Mouse (Mus musculus): Measurements from ENCODE around the gene D930020B18Rik.

DNA sequence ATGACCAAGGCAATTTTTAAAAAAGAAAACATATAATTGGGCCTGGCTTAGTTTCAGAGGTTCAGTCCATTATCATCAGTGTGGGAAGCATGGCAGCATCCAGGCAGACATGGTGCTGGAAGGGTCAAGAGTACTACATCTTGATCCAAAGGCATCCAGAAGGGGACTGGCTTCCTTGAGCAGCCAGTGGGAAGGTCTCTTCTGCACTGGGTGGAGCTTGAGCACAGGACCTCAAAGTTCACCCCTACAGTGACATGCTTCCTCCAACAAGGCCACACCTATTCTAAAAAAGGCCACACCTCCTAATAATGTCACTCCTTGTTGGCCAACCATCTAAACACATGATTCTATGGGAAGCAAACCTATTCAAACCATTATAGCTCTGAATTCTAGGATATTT, 75.5 kb downstream of the D930020B18Rik start:
- no peak for TF ChIP-seq POLR2A (IDR thresholded peaks at IDR 0.05; ENCODE audit: low read depth, low read length)
- no peak for TF ChIP-seq ZC3H11A (IDR thresholded peaks at IDR 0.05; ENCODE audit: low read depth, low read length)
- TF ChIP-seq RAD21 (IDR thresholded peaks at IDR 0.05; ENCODE audit: low read depth, low read length) = no peak
- no peak for TF ChIP-seq CTCF (conservative IDR thresholded peaks at IDR 0.05 in 1 of 2, IDR thresholded peaks at IDR 0.05 in 1 of 2; ENCODE audit: low read depth in 2 of 2, low read length in 2 of 2)
- TF ChIP-seq USF2 (conservative IDR thresholded peaks at IDR 0.05; ENCODE audit: low read depth, low read length) = no peak
- no peak for TF ChIP-seq MAX (IDR thresholded peaks at IDR 0.05; ENCODE audit: low read length)
- TF ChIP-seq JUN (IDR thresholded peaks at IDR 0.05; ENCODE audit: insufficient read depth, low read depth, low read length) = no peak
- no peak for TF ChIP-seq ELF1 (IDR thresholded peaks at IDR 0.05; ENCODE audit: low read depth, low read length)
- TF ChIP-seq POLR2AphosphoS2 (IDR thresholded peaks at IDR 0.05; ENCODE audit: low read depth, low read length) = no peak
- no peak for TF ChIP-seq MAZ (IDR thresholded peaks at IDR 0.05; ENCODE audit: low read depth, low read length)
- no peak for TF ChIP-seq CHD2 (IDR thresholded peaks at IDR 0.05; ENCODE audit: low read length)

Data from CH12.LX (cell line).